Mouse (Mus musculus) forebrain, embryonic 15.5 days (tissue): ENCODE data around the gene Lingo1. TPM values are rescaled to one million over a fixed set of nuclear protein-coding genes. Genes with fewer than 3 reads are reported as not detected.

Experiments used
- ATAC-seq: fragments of 200-750 bp; cut with Nextera tagmentation; replicated peaks from 2 replicates; pipeline ENCODE4 v1.8.0; 2017; ENCODE audit warnings: mild to moderate bottlenecking, moderate TSS enrichment, moderate library complexity
- H3K27ac ChIP-seq: fragments of 300-500 bp; sonication (generic); replicated peaks from 2 replicates; pipeline ENCODE4 v1.5.1; 2015; ENCODE audit warnings: mild to moderate bottlenecking, inconsistent platforms
- H3K27me3 ChIP-seq: fragments of 300-500 bp; sonication (generic); 2 replicates; pipeline ENCODE4 v1.6.1; 2015; ENCODE audit warnings: inconsistent platforms
- H3K36me3 ChIP-seq: fragments of 300-500 bp; sonication (generic); 2 replicates; pipeline ENCODE4 v1.6.1; 2015; ENCODE audit warnings: mild to moderate bottlenecking, inconsistent platforms
- H3K4me1 ChIP-seq: fragments of 300-500 bp; sonication (generic); 2 replicates; pipeline ENCODE4 v1.6.1; 2015; ENCODE audit warnings: inconsistent platforms
- H3K4me2 ChIP-seq: fragments of 300-500 bp; sonication (generic); replicated peaks from 2 replicates; pipeline ENCODE4 v1.6.1; 2015; ENCODE audit warnings: mild to moderate bottlenecking, inconsistent platforms
- H3K4me3 ChIP-seq: fragments of 300-500 bp; sonication (generic); 2 replicates; pipeline ENCODE4 v1.5.1; 2015; ENCODE audit warnings: mild to moderate bottlenecking, inconsistent platforms
- H3K9ac ChIP-seq: fragments of 300-500 bp; sonication (generic); replicated peaks from 2 replicates; pipeline ENCODE4 v1.6.1; 2015; ENCODE audit warnings: mild to moderate bottlenecking, inconsistent platforms
- H3K9me3 ChIP-seq: fragments of 300-500 bp; sonication (generic); 2 replicates; pipeline ENCODE4 v1.6.1; 2016; ENCODE audit warnings: inconsistent platforms
- WGBS: fragments of 180-500 bp; shearing (Covaris S2); methylation state at CpG from one replicate; pipeline ENCODE4 v1.1.7; 2015; ENCODE audit warnings: mixed read lengths; 5-methylcytosine and 5-hydroxymethylcytosine counted together
- polyA plus RNA-seq: library from polyadenylated mRNA; unstranded; fragments of >200 nt; fragmentation: Nextera tagmentation; extraction: Ambion mirVana; gene quantifications from 2 replicates; pipeline ENCODE4 v1.2.1, GENCODE M21; 2015

Gene Lingo1
- polyA plus RNA-seq, 1 experiment from 2014 or later = 38.4 TPM

GRCm38 (mm10) chr9:56635498-56636121 lies 160.7 kb downstream of the Lingo1 start:
- peaks cover 42% of the 10 kb centered on the region for H3K27me3 ChIP-seq
- ATAC-seq = peak; percentile 63
- H3K4me2 ChIP-seq = peak overlapping the region; percentile 95

GRCm38 (mm10) chr9:56635121-56635497 lies 161.2 kb downstream of the Lingo1 start:
- Histone ChIP-seq H3K4me3 (peak overlapping the region; percentile 82), H3K36me3 (no peaks in the 10 kb centered on the region), H3K27ac (peak overlapping the region; percentile 79), H3K4me2 (peak overlapping the region; percentile 95), H3K4me1 (peaks cover 60% of the 10 kb centered on the region), H3K9me3 (no peaks in the 10 kb centered on the region), H3K27me3 (peaks cover 38% of the 10 kb centered on the region), H3K9ac (peak overlapping the region; percentile 89)
- peak; percentile 44; the same call in 1 of the 2 replicates for ATAC-seq
- 2% methylated on average over 40 of the region's 40 CpGs for WGBS

More at GRCm38 (mm10) chr9:56635498-56636121, 160.7 kb downstream of the Lingo1 start:
- Histone ChIP-seq H3K27ac (peak overlapping the region; percentile 79), H3K9ac (peak overlapping the region; percentile 89), H3K4me3 (peak overlapping the region; percentile 82), H3K4me1 (peaks cover 61% of the 10 kb centered on the region), H3K36me3 (no peaks in the 10 kb centered on the region), H3K9me3 (no peaks in the 10 kb centered on the region)
- WGBS = under 1% methylated on average over 62 of the region's 68 CpGs

GRCm38 (mm10) chr9:56634406-56635120 lies 161.7 kb downstream of the Lingo1 start:
- H3K4me2 ChIP-seq = peak overlapping the region; percentile 95
- H3K4me3 ChIP-seq = peak overlapping the region; percentile 82
- under 1% methylated on average over 25 of the region's 25 CpGs for WGBS
- H3K27ac ChIP-seq = peak overlapping the region; percentile 79
- H3K27me3 ChIP-seq = peaks cover 35% of the 10 kb centered on the region
- peak overlapping the region; percentile 89 for H3K9ac ChIP-seq
- H3K4me1 ChIP-seq = peaks cover 60% of the 10 kb centered on the region
- ATAC-seq = no peak; the same call in 1 of the 2 replicates
- H3K36me3 ChIP-seq = no peaks in the 10 kb centered on the region
- no peaks in the 10 kb centered on the region for H3K9me3 ChIP-seq

- Histone ChIP-seq H3K27me3 (peaks cover 26% of the 10 kb centered on the region), H3K9ac (peak overlapping the region; percentile 89), H3K4me3 (peak overlapping the region; percentile 82), H3K36me3 (no peaks in the 10 kb centered on the region), H3K4me2 (peak overlapping the region; percentile 95), H3K9me3 (no peaks in the 10 kb centered on the region), H3K27ac (peak overlapping the region; percentile 79), H3K4me1 (peaks cover 58% of the 10 kb centered on the region)
- 32% methylated on average over 13 of the region's 13 CpGs for WGBS
- ATAC-seq = no peak
These were observed 162.6 kb downstream of the Lingo1 start for GRCm38 (mm10) chr9:56633449-56634225.

- Histone ChIP-seq H3K4me2 (no peak overlapping the region), H3K9ac (no peak overlapping the region), H3K27me3 (peaks cover 12% of the 10 kb centered on the region; the same call in 1 of the 2 replicates), H3K36me3 (no peaks in the 10 kb centered on the region), H3K27ac (no peak overlapping the region), H3K4me1 (peaks cover 41% of the 10 kb centered on the region), H3K4me3 (no peak overlapping the region), H3K9me3 (no peaks in the 10 kb centered on the region)
- no peak for ATAC-seq
- WGBS = 50% methylated on average over 4 of the region's 4 CpGs
These were observed 165.3 kb downstream of the Lingo1 start for GRCm38 (mm10) chr9:56630945-56631344.

- WGBS = 44% methylated on average over 5 of the region's 5 CpGs
- peaks cover 38% of the 10 kb centered on the region for H3K4me1 ChIP-seq
- H3K27me3 ChIP-seq = peaks cover 10% of the 10 kb centered on the region; the same call in 1 of the 2 replicates
- H3K27ac ChIP-seq = peak overlapping the region; percentile 36
- no peak overlapping the region for H3K9ac ChIP-seq
- no peak overlapping the region for H3K4me3 ChIP-seq
- peak; percentile 13; the same call in 1 of the 2 replicates for ATAC-seq
- no peaks in the 10 kb centered on the region for H3K36me3 ChIP-seq
- no peaks in the 10 kb centered on the region for H3K9me3 ChIP-seq
- H3K4me2 ChIP-seq = no peak overlapping the region
These were observed 166.4 kb downstream of the Lingo1 start for GRCm38 (mm10) chr9:56629674-56630397.

GRCm38 (mm10) chr9:56627295-56627694 lies 169.0 kb downstream of the Lingo1 start:
- Histone ChIP-seq H3K27ac (no peak overlapping the region), H3K4me1 (peaks cover 27% of the 10 kb centered on the region), H3K9ac (no peak overlapping the region), H3K4me2 (no peak overlapping the region), H3K4me3 (no peak overlapping the region), H3K9me3 (no peaks in the 10 kb centered on the region), H3K27me3 (no peaks in the 10 kb centered on the region), H3K36me3 (no peaks in the 10 kb centered on the region)
- 71% methylated on average over 4 of the region's 4 CpGs for WGBS
- no peak for ATAC-seq

- WGBS = 44% methylated on average over 2 of the region's 2 CpGs
- Histone ChIP-seq H3K9ac (no peak overlapping the region), H3K27me3 (peaks cover 14% of the 10 kb centered on the region), H3K4me2 (no peak overlapping the region), H3K27ac (no peak overlapping the region), H3K4me3 (no peak overlapping the region), H3K9me3 (no peaks in the 10 kb centered on the region), H3K36me3 (peaks cover 5% of the 10 kb centered on the region; the same call in 1 of the 2 replicates), H3K4me1 (peaks cover 21% of the 10 kb centered on the region)
- ATAC-seq = peak; percentile 36; the same call in 1 of the 2 replicates
These were observed 171.3 kb downstream of the Lingo1 start for GRCm38 (mm10) chr9:56624923-56625322.

- Histone ChIP-seq H3K27ac (no peak overlapping the region), H3K4me2 (no peak overlapping the region), H3K36me3 (peaks cover 10% of the 10 kb centered on the region; the same call in 1 of the 2 replicates), H3K9me3 (no peaks in the 10 kb centered on the region), H3K4me1 (peaks cover 14% of the 10 kb centered on the region; the same call in 1 of the 2 replicates), H3K9ac (no peak overlapping the region), H3K4me3 (no peak overlapping the region), H3K27me3 (peaks cover 19% of the 10 kb centered on the region)
- no peak for ATAC-seq
- 78% methylated on average over 11 of the region's 11 CpGs for WGBS
These were observed 172.9 kb downstream of the Lingo1 start for GRCm38 (mm10) chr9:56623361-56623760.

GRCm38 (mm10) chr9:56622761-56623160 lies 173.5 kb downstream of the Lingo1 start:
- Histone ChIP-seq H3K4me2 (no peak overlapping the region), H3K27ac (no peak overlapping the region), H3K9me3 (no peaks in the 10 kb centered on the region), H3K36me3 (peaks cover 10% of the 10 kb centered on the region; the same call in 1 of the 2 replicates), H3K27me3 (peaks cover 19% of the 10 kb centered on the region), H3K4me3 (no peak overlapping the region), H3K9ac (no peak overlapping the region), H3K4me1 (peaks cover 14% of the 10 kb centered on the region; the same call in 1 of the 2 replicates)
- ATAC-seq = no peak
- WGBS = 63% methylated on average over 7 of the region's 7 CpGs
